Mouse (Mus musculus) frontal cortex, adult 2 months (tissue): Measurements from ENCODE around the gene Dhrs1. TPM values are rescaled to one million over a fixed set of nuclear protein-coding genes. Genes with fewer than 3 reads are reported as not detected.

ENCODE experiments used
- DNase-seq, 2 experiments: peaks; one replicate each; pipeline ENCODE4 v3.0.0; 2022; ENCODE audit warnings: low spot score in 1 of 2; ENCODE audit errors: extremely low spot score in 1 of 2
- polyA plus RNA-seq: library from polyadenylated mRNA; depleted of rRNA; stranded (reverse); fragments of >200 nt; gene quantifications from 2 replicates; pipeline ENCODE4 v1.2.3, GENCODE M21; 2012; rRNA removed

Gene Dhrs1
- 111 and 119 TPM in 2 replicates for polyA plus RNA-seq

DNA sequence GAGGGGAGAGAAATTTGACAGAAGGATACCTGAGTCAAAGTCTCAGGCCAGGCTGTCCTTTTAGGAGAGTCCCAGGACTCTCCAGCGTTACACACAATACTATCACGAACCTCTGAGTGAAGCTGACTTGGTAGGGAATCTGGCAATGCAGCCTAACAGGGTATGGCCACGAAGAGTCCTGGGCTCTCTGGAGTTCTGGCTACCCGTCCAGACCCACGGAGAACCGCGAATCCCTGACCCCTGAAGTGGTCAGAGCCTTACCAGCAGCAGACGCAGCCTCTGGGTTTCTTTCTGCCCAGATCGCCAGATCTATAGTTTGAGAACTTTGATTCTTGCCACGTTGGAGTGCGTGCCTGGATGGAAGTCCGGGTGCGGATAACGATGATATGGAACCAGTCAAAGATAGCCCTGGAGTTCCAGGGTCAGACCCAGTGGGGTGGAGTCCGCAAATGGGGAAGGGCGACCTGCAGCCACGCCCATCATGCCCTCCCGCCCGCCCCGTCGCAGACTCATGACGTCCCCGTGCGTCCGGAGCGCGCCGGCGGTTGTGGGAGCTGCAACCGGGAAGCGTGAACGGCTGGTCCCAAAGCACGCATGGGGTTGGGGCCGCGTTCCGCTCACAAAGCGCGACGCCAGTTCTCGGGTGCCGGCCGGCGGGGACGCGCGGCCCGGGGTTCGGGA, at the start of gene Dhrs1, which contains the start of gene Nop9:
Gene Dhrs1, minus strand, starts transcription at position 511 of the 681 bp plus-strand sequence.
Gene Nop9, plus strand, starts transcription at position 514 of the 681 bp plus-strand sequence.
- peak; percentile 71 to 88 for DNase-seq

DNA sequence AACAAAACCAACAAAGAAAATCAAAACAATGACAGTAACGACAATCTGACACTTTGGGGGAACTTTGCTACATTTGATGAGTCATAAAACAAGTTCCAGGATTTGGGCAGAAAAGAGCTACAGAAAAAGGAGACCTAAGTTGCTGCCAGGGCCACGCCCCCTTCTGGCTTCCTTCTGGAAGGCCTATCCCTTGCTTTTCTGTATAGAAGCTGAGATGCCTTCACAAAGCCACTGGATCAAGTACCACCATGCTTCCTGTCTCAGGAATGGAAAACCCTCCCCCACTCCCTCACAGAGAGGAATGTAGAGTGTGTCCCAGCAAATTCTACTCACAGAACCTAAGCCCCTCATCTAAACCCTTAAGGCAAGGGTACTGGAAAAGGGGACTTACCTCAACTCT, 48.5 kb upstream of the Dhrs1 start:
- no peak for DNase-seq

DNA sequence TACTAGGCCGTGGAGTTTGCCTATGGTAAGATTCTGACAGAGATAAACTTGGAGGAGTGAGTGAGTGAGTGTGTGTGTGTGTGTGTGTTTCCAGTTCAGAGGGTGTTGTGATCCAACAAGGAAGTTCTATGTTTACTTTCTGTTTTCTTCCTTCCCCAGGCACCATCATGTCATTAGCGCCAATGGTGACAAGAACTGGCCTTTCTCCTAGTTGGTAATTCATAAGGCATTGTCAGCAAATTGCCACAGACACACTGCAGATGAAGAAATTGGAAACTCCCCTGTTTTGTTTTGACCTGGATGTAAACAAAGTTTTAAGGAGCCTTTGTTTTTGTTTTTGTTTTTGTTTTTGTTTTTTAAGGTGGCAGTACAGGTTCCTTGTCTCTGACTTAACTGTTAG, 48.0 kb upstream of the Dhrs1 start:
- no peak for DNase-seq

DNA sequence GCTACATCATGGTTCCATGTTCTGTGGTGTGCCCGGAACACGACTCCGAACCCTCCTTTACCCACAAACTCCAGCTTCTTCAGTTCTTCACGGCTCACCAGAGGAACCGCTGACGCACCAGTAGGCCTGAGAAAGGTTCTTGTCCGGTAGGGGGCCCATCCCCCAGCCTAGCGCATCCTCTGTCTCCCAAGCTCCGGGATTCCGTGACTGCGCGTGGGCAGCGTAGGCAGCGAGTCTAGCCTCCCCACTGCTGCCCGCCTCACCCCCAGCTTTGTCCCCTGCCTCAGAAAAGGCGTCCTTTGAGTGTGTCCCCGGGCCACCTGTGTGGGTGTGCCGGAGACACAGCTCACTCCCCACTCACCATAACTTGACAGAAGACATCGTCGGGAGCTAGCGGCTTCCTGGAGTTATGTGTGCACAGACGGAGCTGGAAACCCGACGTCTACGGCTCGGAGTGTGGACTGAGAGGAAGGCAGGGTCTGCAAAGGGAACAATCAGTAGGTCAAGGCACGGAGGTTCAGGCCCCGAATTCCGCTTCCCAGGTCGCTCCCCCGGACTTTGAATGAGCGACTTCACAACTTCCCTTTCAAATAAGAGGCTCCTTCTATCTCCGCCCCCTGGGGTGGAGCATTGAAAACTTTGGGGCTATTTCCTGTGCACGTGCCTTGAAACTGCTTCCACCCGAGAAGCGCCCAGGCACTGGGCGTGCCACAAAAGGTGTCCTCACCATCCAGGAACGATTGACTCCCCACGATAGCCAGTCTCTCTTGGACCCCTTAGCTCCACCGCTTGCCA, 43.0 kb upstream of the Dhrs1 start, which contains the start of gene Ripk3:
Gene Ripk3, minus strand, starts transcription at position 610 of the 795 bp plus-strand sequence.
- DNase-seq: no peak

DNA sequence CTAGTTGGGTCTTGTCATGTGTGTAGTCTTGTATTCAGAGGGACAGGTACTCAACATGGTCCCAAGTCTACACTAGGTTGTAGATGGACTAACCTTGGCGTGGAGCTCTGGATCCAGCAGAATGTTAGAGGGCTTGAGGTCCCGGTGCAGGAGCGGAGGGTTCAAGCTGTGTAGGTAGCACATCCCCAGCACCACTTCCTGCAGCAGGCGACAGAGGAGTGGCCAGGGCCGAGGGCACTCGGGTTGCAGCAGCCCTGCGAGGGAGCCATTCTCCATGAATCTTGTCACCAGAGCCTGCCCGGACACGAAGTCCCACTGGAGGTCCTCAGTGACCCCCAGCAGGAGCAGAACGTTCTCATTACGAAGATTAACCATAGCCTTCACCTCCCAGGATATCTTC, 42.2 kb upstream of the Dhrs1 start:
- DNase-seq: no peak

DNA sequence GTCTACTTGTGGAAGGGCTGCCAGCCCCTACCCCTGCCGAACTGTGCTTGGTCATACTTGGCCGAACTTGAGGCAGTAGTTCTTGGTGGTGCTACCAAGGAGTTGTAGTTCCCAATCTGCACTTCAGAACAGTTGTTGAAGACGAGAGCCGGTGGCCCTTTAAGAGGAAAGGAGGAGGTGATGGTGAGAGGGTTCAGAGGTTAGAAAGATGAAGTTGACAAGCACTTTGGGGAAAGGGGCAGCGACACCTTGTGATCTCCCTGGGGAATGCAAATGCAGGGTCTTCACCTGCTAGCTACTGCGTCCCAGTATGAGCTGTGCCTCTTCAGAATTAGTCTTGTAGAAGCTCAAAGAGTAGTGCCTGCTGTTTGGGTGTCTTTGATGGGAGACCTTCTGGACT, 39.7 kb upstream of the Dhrs1 start:
- DNase-seq: no peak

DNA sequence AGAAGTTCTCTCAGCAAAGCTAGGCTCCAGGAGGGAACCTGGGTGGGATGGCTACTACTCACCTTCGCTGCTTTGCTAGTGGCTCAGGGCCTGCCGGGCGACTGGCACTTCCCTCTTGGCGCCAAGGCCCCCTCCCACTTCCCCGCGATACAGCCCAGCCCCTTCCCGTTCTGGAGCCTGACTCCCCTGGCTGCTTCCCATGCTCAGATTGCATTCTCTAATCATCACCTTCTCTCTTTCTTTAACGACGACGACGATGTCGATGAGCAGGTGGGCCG, 38.4 kb upstream of the Dhrs1 start, which contains the start of gene Adcy4:
Gene Adcy4, minus strand, starts transcription at position 138 of the 278 bp plus-strand sequence.
- DNase-seq: no peak

DNA sequence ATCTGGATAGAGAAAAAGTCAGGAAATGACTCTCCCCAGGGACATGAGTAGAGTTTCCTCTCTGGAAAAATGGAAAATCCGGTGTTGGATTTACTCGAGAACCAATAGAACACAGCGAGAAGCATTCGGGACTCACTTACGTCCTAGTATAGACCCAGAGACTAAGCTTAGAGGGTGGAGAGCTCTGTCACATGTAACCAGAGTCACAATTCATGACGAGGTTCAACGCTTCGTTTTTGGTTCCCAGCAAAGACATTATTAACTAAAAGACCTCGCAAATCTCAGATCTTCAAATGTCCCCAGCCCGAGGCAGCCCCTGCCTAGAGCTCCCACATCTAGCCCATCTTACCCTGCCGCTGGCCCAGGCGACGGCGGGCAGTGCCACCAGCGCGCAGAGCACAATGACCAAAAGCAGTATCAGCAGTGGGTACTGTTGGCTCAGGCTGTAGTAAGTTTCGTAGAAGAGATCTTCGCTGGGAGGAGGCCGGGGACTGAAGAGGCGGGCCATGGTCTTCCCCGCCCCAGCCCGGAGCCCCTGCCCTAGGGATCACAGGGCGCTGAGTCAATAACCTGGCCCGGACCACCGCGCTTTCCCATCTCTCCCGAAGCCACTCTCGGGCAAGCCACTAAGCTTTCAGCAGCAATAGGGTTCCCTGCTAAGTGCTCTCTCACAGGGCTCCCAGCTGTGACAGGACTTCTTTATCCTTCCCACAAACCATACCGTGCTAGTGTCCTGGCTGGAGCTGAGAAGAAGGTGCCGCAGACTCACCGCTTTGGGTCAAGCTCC, 37.9 kb upstream of the Dhrs1 start:
- DNase-seq: no peak

DNA sequence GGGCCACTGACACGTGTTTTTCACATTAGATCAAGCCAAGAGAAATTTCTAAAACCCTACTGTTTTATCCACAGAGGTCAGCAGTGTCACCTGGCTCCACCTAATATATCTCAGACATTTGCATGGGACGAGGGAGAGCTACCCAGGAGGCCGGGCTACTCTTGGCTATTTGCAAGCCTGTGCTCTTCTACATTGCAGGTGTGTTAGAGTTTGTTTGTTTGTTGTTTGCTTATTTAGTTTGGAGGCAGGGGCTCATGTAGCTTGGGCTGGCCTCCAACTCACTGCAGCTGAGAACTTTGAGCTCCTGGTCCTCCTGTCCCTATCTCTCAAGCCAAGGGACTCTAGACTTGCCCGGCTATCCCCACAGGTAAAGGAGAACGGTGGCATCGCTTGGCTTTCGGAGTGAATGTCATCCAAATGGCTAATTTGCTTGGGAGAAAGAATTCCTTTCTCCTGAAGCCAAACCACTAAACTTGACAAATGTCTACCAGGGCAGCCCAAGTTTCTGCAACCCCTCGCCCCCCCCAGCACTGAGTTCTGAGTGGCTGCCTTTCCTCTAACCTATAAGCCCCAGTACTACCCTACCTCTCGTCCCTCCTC, 37.0 kb upstream of the Dhrs1 start:
- no peak for DNase-seq

DNA sequence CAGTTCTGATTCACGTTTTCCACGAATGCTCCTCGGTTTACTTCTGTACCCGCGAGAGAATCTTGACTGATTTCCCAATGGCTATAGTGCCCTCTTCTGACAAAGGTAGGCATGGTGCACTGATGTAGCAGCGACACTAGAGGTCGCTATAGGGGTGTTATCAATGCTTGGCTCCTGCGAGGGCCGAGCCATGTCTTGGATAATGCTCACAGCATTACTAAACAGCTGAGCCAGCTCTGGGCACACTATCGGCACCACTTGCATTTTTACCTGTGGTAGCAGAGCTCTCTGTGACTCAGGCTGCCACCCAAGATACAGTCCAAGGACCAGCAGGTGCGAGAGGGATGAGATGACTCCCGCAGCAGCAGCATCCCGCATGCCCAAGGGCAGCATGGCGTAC, 35.8 kb upstream of the Dhrs1 start:
- DNase-seq: peak in 1 of 2 experiments; percentile 76

DNA sequence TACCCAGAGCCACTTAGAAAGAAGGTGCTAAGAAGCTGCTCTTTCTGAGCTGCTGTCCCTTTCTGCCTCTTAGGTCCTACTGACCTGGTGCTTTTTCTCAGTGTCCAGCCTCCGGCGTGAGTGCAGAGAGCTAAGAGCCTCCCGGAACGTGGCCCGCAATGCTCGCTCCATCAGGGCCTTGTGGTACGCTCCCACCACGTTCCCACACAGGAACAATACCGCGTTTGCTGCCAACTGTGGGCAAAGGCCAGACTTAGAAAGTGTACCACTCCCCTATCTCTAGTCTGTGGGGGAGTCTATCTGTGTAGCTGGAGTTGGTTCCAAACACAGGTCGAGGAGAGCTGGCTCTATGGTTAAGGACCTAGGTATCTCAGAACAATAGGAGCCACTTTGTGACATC, 35.2 kb upstream of the Dhrs1 start:
- no peak for DNase-seq

DNA sequence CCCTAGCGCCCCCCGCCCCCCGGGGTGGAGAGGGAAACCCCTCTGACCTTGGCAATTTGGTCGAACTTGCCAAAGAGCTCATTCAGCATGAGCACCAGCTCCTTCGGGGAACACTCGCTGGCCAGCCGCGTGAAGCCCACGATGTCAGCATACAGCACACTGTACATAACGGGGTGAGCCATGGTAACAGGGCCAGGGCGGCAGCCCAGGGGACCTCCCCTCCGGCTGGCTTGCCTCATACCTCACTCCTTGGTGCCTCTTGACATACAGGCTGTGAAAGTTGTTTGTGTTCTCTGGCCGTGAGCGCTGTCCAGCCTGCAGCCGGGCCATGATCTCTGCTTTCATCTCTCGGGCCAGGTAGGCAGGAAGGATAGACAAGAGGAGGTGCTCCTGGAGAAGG, 34.2 kb upstream of the Dhrs1 start:
- DNase-seq: no peak

DNA sequence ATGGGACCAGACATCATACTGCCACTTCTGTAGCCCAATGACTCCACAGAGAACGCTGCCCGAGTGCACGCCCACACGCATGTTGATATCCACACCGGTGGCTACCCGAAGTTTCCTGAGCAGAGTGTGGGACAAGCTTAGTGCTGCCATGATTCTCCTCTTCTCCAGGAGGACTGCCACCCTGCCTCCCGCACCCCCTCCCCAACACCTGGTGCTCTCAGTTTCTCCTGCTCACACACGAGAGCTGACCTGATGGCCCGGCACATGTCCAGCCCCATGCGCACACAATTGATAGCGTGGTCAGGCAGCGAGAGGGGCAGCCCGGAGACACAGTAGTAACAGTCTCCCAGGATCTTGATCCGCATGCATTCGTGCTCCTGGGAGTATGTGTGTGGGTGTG, 33.2 kb upstream of the Dhrs1 start:
- DNase-seq: no peak

DNA sequence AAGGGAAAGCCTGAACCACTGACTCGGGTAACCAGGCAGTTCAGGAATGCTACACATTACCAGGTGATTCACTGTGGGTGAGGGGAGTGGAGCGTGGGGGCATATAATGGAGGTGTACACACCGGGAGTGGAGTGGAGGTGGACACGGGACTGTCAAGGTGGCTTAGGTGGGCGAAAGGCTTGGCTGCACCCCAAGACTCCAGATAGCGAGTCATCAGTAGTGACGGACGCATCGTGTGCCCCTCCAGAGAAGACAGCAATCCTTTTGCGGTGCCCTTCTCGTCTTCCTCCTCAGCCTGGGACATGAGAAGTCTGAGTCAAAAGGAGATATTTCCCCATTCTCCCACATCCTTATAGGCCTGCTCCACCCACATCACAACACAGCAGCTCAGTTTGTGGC, 32.3 kb upstream of the Dhrs1 start:
- DNase-seq: no peak

DNA sequence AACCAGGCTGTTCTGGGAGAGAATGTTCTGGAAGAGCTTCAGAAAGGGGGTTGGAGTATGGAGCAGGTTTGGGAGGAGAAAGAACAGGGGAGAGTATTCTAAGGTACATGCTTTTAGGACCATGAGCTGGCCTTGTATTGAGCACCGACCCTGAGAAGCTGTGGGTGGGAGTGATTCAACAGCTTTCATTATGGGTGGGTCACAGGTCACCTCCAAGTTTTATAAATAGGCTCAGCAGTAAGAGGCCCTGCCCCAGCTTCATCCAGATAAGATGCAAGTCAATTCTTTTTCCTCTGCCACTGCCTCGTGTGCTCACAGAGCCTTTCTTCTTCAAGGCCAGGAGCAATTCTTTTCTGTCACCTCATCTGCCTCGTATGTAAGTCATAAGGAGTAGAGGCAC, 31.7 kb upstream of the Dhrs1 start:
- no peak for DNase-seq

DNA sequence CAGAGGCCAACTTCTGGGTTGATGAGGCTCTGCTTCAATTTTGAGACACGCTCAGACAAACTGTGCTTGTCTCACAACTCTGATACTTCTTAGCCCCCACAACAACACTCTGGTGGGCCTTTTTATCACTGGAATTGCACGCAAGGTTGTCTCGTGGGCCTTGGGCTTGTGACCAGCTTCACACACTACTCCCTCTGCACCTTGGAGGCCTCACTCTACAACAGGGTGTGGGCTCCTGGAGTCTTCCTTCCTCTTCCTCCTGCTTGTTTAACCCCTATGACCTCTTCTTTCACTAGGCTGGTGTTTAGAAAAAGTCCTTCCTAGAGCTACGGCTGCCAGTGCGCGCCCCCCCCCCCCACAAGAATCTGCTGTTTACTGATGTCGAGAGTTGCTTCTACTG, 31.2 kb upstream of the Dhrs1 start:
- no peak for DNase-seq

DNA sequence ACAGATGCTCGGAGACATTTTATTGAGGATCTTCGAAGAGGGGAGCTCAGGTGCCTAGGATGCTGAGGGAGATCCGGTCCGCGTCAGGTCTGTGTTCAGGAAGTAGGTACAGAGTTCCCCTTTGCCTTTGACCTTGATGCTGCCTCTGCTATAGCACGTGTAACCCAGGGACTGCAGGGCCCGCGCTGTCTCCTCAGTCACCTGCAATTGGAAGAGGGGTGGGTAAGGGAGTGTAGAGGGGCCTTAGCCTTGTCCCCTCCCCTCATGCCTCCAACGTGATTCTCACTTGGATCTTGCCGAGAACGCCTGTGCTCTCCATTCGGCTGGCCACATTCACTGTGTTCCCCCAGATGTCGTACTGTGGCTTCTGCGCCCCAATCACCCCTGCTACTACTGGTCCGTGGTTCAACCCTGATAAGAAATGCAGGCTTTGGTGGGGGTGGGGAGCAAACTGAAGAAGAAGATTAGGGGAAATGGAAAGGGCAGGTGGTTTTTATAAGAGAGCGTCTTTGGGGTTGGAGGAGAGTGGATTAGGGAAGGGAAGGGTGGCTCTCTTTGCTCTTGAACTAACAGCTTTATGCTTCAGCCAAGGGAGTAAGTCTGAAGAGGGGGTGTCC, 23.7 kb upstream of the Dhrs1 start:
- DNase-seq: no peak

DNA sequence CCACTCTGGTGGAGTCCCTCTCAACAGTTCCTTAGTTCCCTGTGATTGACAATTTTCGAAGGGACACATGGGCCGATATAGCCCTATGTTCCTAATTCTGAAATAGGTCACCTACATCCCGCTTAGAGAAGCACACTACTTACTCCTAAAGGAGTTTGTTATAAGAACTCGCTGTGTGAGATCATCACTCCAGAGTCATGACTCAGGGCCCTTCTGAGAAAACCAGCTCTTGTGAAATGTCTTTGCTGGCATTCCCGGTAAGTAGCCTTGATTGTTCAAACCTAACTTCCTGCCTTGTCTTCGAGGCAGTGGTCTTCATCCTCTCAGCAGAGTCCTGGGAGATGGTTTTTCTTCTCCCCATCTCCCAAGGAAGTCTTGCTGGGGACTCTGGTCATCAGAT, 23.1 kb upstream of the Dhrs1 start:
- no peak for DNase-seq

DNA sequence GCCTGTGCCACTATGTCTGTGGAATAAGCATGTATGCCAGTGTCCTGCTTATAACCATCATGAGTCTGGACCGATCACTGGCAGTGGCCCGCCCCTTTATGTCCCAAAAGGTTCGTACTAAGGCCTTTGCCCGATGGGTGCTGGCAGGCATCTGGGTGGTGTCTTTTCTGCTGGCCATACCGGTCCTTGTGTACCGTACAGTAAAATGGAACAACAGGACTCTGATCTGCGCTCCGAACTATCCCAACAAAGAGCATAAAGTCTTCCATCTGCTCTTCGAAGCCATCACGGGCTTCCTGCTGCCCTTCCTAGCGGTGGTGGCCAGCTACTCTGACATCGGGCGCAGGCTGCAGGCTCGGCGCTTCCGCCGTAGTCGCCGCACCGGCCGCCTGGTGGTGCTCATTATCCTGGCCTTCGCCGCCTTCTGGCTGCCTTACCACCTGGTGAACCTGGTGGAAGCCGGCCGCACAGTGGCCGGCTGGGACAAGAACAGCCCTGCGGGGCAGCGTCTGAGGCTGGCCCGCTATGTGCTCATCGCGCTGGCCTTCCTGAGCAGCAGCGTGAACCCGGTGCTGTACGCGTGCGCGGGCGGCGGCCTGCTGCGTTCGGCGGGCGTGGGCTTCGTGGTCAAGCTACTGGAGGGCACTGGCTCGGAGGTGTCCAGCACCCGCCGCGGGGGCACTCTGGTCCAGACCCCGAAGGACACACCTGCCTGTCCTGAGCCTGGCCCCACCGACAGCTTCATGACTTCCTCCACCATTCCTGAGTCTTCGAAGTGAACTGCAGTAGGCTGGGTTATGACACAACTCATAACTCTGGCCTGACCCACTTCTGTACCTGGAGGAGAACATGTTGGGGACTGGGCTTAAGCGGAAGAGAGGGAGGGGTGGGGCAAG, 22.3 kb upstream of the Dhrs1 start:
- DNase-seq: peak in 1 of 2 experiments; percentile 37

DNA sequence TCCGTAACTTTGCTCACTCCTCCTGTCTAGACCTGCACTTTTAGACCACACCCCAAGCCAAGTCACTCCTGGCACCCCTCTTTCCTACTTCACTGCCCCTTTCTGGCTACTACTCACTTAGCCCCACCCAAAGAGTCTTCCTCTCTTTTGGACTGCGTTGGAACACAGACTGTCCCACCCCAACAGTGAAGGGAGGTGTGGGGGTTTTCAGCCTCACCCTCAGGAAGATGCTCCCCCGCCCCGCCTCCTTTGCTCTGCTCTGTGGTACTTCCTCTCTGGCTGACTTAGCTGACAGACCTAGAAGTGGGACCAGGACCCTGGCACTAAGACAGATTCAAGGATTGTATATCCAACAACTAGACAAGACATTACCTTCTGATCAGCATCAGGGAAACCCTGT, 20.2 kb upstream of the Dhrs1 start, which contains the start of gene Ltb4r1:
Gene Ltb4r1, plus strand, starts transcription at position 267 of the 400 bp plus-strand sequence.
- no peak for DNase-seq
